8 mouse cellular contexts compared by ENCODE assay signal in the genomic region with DNA sequence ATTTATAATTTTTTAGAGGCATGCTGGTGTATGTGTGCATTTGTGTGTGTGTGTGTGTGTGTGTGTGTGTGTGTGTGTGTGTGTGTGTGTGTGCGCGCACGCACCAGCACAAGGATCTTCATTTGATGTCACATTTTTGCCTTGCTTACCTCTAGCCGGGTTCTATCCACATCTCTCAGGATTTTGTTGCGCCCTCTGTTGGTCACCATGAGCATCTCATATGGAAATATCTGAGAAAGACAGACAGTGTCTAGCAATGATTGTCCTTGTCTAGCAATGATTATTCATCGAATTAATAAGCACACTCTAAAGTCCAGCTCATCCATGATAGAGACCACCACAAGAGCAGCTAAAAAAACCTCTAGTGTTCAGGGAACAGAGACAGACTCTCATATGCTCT. TPM values are rescaled to one million over a fixed set of nuclear protein-coding genes. Genes with fewer than 3 reads are reported as not detected.
DNase-seq lines count a peak whose midpoint lies in the region; ATAC-seq lines count a peak whose summit lies in the region.

No protein-coding gene starts in this region.

- 0 out of 2 replicates have a peak, but pooled peaks cover 6% of the 10 kb centered on the region for H3K36me3 ChIP-seq in intestine, embryonic 16.5 days (ENCODE audit: control insufficient read depth, insufficient read depth, low read length)

- DNase-seq in gastrocnemius, postnatal 10 days: peak; percentile 25
- no peak for DNase-seq in gastrocnemius, postnatal 4 days (ENCODE audit: low spot score in 2 of 2)
- peak; percentile 34 for DNase-seq in right cerebral cortex, postnatal 14 days
- DNase-seq in right cerebral cortex, adult 18-20 months: no peak
- DNase-seq in c-Kit-positive CD71-negative TER-119-negative erythroid progenitor cells, embryonic 14.5 days (ENCODE audit: low read depth): peak; percentile 14
- peak; percentile 72 for DNase-seq in retina, embryonic 14.5 days (ENCODE audit: low spot score)
- no peak for DNase-seq in adrenal gland, adult 8-10 months

- H3K4me2 ChIP-seq in intestine, embryonic 16.5 days (ENCODE audit: low read depth, low read length): no peak overlapping the region

- H3K27me3 ChIP-seq in intestine, embryonic 16.5 days (replicated peaks; ENCODE audit: control insufficient read depth, insufficient read depth, low read length): no peaks in the 10 kb centered on the region

- no peak for ATAC-seq in intestine, embryonic 16.5 days

- no peak overlapping the region for H3K27ac ChIP-seq in intestine, embryonic 16.5 days (ENCODE audit: low read length)

- WGBS in intestine, embryonic 16.5 days: 73% methylated on average over 6 of the region's 6 CpGs

- no peaks in the 10 kb centered on the region for H3K9me3 ChIP-seq in intestine, embryonic 16.5 days (ENCODE audit: control insufficient read depth, low read length)

- no peak overlapping the region for H3K4me3 ChIP-seq in intestine, embryonic 16.5 days (ENCODE audit: low read length)

- no peaks in the 10 kb centered on the region for H3K4me1 ChIP-seq in intestine, embryonic 16.5 days (ENCODE audit: control insufficient read depth, insufficient read depth, low read length)

- H3K9ac ChIP-seq in intestine, embryonic 16.5 days (ENCODE audit: low read depth, low read length): no peak overlapping the region

RNA-seq across cellular contexts. Expression of a gene that starts 31.2 kb away (rescaled TPM):
- 10 to 100 TPM; 14.2 to 22.4 TPM for total RNA-seq in gastrocnemius, postnatal 10 days (2021)
- 10 to 100 TPM; 29.4 to 34.7 TPM for total RNA-seq in gastrocnemius, postnatal 4 days (2021)
- total RNA-seq in adrenal gland, adult 8-10 months (2022): 10 to 100 TPM; 26.7 to 42.5 (median 32.2) TPM
- 16.5 and 16.9 TPM in 2 replicates for polyA plus RNA-seq in intestine, embryonic 16.5 days (2015; fragmentation: Nextera tagmentation; extraction: Ambion mirVana)

Comparison
In these comparisons a context has a peak if more than half of its experiments do, and no peak if none do; other contexts are left out.
1. DNase-seq: peak in gastrocnemius, postnatal 10 days (single experiment), right cerebral cortex, postnatal 14 days (single experiment), c-Kit-positive CD71-negative TER-119-negative erythroid progenitor cells, embryonic 14.5 days (single experiment) and retina, embryonic 14.5 days (single experiment); none in gastrocnemius, postnatal 4 days (0 of 2), right cerebral cortex, adult 18-20 months (single experiment) and adrenal gland, adult 8-10 months (single experiment).